Mouse (Mus musculus) liver, embryonic 13.5 days (tissue): ENCODE measurements at regions not wholly inside any gene's neighbourhood (a gene's known extent, or its start where the extent isn't known, plus 50 kb on each side); places are given as distances from the start of the nearest gene placed in this dataset.

Source experiments
- ATAC-seq: fragments of 200-750 bp; cut with Nextera tagmentation; 2 replicates; pipeline ENCODE4 v1.8.0; 2017; ENCODE audit warnings: low read depth, mild to moderate bottlenecking, moderate number of reproducible peaks, moderate library complexity
- DNase-seq: peaks from one replicate; pipeline ENCODE4 v3.0.0; 2022
- H3K27ac ChIP-seq: fragments of 300-500 bp; sonication (generic); 2 replicates; pipeline ENCODE4 v1.5.1; 2015; ENCODE audit warnings: moderate library complexity, mild to moderate bottlenecking, inconsistent platforms
- H3K27me3 ChIP-seq: fragments of 300-500 bp; sonication (generic); 2 replicates; pipeline ENCODE4 v1.6.1; 2015; ENCODE audit warnings: mild to moderate bottlenecking, inconsistent platforms
- H3K36me3 ChIP-seq: fragments of 300-500 bp; sonication (generic); 2 replicates; pipeline ENCODE4 v1.6.1; 2015; ENCODE audit warnings: mild to moderate bottlenecking, inconsistent platforms
- H3K4me1 ChIP-seq: fragments of 300-500 bp; sonication (generic); replicated peaks from 2 replicates; pipeline ENCODE4 v1.6.1; 2015; ENCODE audit warnings: inconsistent platforms
- H3K4me2 ChIP-seq: fragments of 300-500 bp; sonication (generic); 2 replicates; pipeline ENCODE4 v1.6.1; 2015; ENCODE audit warnings: inconsistent platforms, mild to moderate bottlenecking, moderate library complexity
- H3K4me3 ChIP-seq: fragments of 300-500 bp; sonication (generic); replicated peaks from 2 replicates; pipeline ENCODE4 v1.5.1; 2015; ENCODE audit warnings: mild to moderate bottlenecking, inconsistent platforms
- H3K9ac ChIP-seq: fragments of 300-500 bp; sonication (generic); 2 replicates; pipeline ENCODE4 v1.6.1; 2015; ENCODE audit warnings: mild to moderate bottlenecking, inconsistent platforms
- H3K9me3 ChIP-seq: fragments of 300-500 bp; sonication (generic); replicated peaks from 2 replicates; pipeline ENCODE4 v1.6.1; 2016; ENCODE audit warnings: inconsistent platforms
- WGBS: fragments of 180-500 bp; shearing (Covaris S2); methylation state at CpG from one replicate; pipeline ENCODE4 v1.1.7; 2015; ENCODE audit not compliant: insufficient replicate concordance; 5-methylcytosine and 5-hydroxymethylcytosine counted together

DNA sequence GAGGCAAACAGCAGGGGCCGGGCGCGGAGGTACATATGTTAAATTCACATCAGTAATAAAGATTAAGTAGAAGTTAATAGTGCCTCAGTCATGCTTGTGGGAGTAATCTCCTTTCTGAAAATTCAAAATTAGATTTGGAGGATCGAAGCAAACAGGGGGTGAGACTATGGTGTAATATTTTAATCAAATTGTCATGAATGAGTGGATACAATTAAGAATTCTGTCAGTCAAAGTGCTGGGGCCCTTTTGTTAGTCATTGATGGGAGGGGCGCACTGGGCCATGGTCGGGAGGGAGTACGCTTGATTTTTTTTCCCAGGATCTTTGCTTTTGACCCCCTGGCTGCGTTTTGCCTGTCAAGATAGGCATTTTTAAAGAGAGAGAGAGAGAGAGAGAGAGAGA is 163.2 kb downstream of the Vrk1 start:
- WGBS: 36% methylated on average over 8 of the region's 8 CpGs

GRCm38 (mm10) chr12:106174070-106174980 is 164.3 kb downstream of the Vrk1 start:
- WGBS: 2% methylated on average over 39 of the region's 39 CpGs
- H3K9me3 ChIP-seq: no peaks in the 10 kb centered on the region
- H3K9ac ChIP-seq: no peak overlapping the region
- no peaks in the 10 kb centered on the region for H3K36me3 ChIP-seq
- peak overlapping the region; percentile 48 for H3K4me2 ChIP-seq
- H3K27ac ChIP-seq: no peak overlapping the region
- H3K27me3 ChIP-seq: peaks cover 47% of the 10 kb centered on the region
- DNase-seq (no peak), ATAC-seq (no peak)
- no peaks in the 10 kb centered on the region for H3K4me1 ChIP-seq
- peak overlapping the region; percentile 32 for H3K4me3 ChIP-seq

More for the DNA sequence above, 163.2 kb downstream of the Vrk1 start:
- Histone ChIP-seq H3K4me3 (no peak overlapping the region), H3K27ac (no peak overlapping the region), H3K9me3 (no peaks in the 10 kb centered on the region), H3K4me2 (no peak overlapping the region), H3K4me1 (no peaks in the 10 kb centered on the region), H3K36me3 (no peaks in the 10 kb centered on the region), H3K9ac (no peak overlapping the region), H3K27me3 (peaks cover 47% of the 10 kb centered on the region)
- ATAC-seq (no peak), DNase-seq (no peak)

DNA sequence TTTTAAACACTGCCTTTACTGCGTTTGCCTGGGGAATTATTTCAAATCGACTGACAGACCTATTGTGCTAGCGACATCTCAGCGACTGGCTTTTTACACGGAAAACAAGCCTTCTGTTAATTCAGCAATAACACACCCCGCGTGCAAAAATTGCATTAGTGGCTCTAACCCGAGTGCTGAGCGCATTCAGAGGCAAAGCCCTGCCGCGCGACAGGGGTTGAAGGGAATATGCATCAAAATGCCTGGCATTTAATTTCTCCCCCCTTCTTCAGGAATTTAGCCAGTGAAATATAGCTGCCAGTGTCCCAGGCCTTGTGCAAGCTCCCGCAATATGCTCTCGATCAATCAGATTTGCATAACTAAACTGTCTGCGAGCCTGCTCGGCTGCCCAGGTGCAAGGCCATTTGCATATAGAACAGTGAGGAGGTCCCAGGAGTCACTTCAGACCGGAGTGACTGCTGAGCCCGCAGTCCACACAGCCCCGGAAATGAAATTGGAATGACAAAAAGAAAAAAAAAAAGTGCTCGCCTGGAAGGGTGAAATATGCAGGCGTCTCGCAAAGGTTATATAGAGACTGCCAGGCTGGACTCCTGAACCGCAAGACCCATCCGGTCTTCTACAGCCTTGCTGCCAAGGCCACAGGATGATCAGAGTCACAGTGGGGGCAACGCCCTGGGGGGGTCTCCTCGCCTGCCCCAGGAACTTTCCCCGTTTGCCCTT is 165.1 kb downstream of the Vrk1 start:
- Histone ChIP-seq H3K27ac (no peak overlapping the region), H3K4me2 (peak overlapping the region; percentile 48), H3K27me3 (peaks cover 47% of the 10 kb centered on the region), H3K4me1 (no peaks in the 10 kb centered on the region), H3K4me3 (peak overlapping the region; percentile 32; the same call in 1 of the 2 replicates), H3K9ac (no peak overlapping the region), H3K9me3 (no peaks in the 10 kb centered on the region), H3K36me3 (no peaks in the 10 kb centered on the region)
- DNase-seq: no peak
- no peak for ATAC-seq
- 3% methylated on average over 27 of the region's 27 CpGs for WGBS

- H3K9me3 ChIP-seq: no peaks in the 10 kb centered on the region
- H3K27me3 ChIP-seq: peaks cover 44% of the 10 kb centered on the region
- H3K36me3 ChIP-seq: no peaks in the 10 kb centered on the region
- ATAC-seq: no peak
- H3K9ac ChIP-seq: no peak overlapping the region
- no peaks in the 10 kb centered on the region for H3K4me1 ChIP-seq
- no peak for DNase-seq
- H3K27ac ChIP-seq: no peak overlapping the region
- H3K4me3 ChIP-seq: no peak overlapping the region
- WGBS: 35% methylated on average over 4 of the region's 4 CpGs
- H3K4me2 ChIP-seq: no peak overlapping the region
Observed at GRCm38 (mm10) chr12:106177302-106177701, 167.3 kb downstream of the Vrk1 start.

- ATAC-seq: no peak
- H3K4me1 ChIP-seq: no peaks in the 10 kb centered on the region
- DNase-seq: no peak
- no peak overlapping the region for H3K4me3 ChIP-seq
- no peaks in the 10 kb centered on the region for H3K9me3 ChIP-seq
- no peak overlapping the region for H3K27ac ChIP-seq
- no peak overlapping the region for H3K4me2 ChIP-seq
- 51% methylated on average over 3 of the region's 3 CpGs for WGBS
- peaks cover 39% of the 10 kb centered on the region for H3K27me3 ChIP-seq
- no peak overlapping the region for H3K9ac ChIP-seq
- no peaks in the 10 kb centered on the region for H3K36me3 ChIP-seq
Observed at GRCm38 (mm10) chr12:106177861-106178260, 167.8 kb downstream of the Vrk1 start.

DNA sequence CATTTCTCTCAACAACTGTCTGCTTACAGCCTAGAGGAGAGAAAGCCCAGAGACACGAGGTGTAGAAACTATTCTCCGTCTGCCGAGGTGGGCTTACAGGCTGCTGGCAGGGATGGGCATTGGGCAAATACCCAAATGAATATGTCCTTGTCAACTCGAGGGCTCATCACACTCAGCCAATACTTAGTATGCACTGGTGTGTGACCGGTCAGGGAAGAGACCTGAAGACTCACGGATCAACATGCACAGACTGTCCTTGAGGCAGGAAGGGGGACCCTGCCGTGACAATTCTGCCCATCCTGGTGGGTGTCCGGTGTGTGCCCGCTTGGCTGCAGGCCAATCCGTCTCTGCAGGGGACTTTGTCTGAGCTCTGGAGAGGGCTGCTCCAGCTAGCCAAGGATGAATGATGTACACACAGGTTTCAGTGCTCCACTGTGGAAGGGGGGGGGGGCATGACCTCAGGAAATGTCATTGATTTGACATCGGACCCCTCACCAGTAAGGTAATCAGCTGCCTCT is 168.7 kb downstream of the Vrk1 start:
- Histone ChIP-seq H3K4me2 (no peak overlapping the region), H3K9ac (no peak overlapping the region), H3K27ac (no peak overlapping the region), H3K9me3 (no peaks in the 10 kb centered on the region), H3K4me1 (no peaks in the 10 kb centered on the region), H3K4me3 (no peak overlapping the region), H3K36me3 (no peaks in the 10 kb centered on the region), H3K27me3 (peaks cover 30% of the 10 kb centered on the region)
- ATAC-seq (no peak), DNase-seq (no peak)
- WGBS: 73% methylated on average over 11 of the region's 11 CpGs

DNA sequence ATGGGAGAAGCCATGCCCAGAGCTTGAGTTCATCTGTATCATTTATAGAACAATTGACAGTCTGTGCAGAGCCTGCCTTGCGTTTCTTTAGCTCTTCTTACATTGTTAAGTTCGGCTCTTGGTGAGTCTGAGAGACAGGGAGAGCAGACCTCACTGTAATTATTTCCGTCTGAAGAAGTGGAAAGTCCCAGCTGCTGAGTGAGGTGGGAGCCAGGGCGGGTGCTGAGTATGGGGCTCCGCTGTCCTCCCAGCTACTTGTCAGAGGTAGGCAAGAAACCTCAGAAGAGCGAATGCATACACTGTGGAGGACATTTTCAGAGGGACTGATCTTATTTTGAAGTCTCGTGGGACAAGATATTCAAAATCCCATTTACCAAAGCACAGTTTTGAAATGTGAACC is 172.9 kb downstream of the Vrk1 start:
- Histone ChIP-seq H3K27ac (no peak overlapping the region), H3K4me3 (no peak overlapping the region), H3K4me2 (no peak overlapping the region), H3K36me3 (no peaks in the 10 kb centered on the region), H3K9ac (no peak overlapping the region), H3K4me1 (no peaks in the 10 kb centered on the region), H3K27me3 (no peaks in the 10 kb centered on the region), H3K9me3 (no peaks in the 10 kb centered on the region)
- ATAC-seq: no peak
- 66% methylated on average over 7 of the region's 7 CpGs for WGBS
- DNase-seq: no peak

GRCm38 (mm10) chr12:106183973-106184372 is 173.9 kb downstream of the Vrk1 start:
- Histone ChIP-seq H3K4me3 (no peak overlapping the region), H3K4me1 (no peaks in the 10 kb centered on the region), H3K27me3 (no peaks in the 10 kb centered on the region), H3K9me3 (no peaks in the 10 kb centered on the region), H3K36me3 (no peaks in the 10 kb centered on the region), H3K27ac (no peak overlapping the region), H3K9ac (no peak overlapping the region), H3K4me2 (no peak overlapping the region)
- DNase-seq: no peak
- WGBS: 65% methylated on average over 5 of the region's 5 CpGs
- no peak for ATAC-seq

DNA sequence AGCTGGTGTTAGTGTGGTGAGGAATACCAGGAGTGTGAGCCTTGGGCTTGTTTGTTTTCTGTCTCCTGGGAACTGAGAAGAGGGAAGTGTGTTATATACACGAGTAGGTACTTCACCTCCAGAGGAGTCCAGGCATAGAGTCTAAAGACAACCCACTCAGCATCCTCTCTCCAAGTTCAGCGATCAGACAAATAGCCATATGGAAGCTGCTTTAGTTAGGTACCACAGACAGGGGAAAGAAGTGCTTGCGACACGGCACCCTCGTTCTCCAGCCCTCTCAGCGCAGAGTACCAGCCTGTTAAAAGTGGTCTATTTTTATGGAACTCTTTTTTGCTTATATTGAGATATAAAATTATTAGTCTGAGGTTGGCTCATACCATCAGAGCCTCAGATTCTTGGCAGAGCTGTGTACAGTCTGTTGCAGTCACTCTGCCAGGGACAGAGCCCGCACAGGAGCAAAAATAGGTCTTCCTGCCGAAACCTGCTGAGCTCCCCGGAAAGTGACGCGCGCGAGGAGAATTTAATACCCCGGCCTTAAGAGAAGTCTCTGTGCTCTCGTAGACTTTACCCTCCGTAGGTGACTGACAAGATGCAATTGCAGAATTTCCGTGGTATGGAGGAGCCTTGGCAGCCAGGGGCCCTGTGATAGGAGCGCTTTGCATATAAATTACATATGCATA is 175.5 kb downstream of the Vrk1 start:
- 66% methylated on average over 18 of the region's 18 CpGs for WGBS
- DNase-seq (no peak), ATAC-seq (no peak)
- Histone ChIP-seq H3K9ac (no peak overlapping the region), H3K36me3 (no peaks in the 10 kb centered on the region), H3K27ac (no peak overlapping the region), H3K27me3 (no peaks in the 10 kb centered on the region), H3K4me3 (no peak overlapping the region), H3K9me3 (no peaks in the 10 kb centered on the region), H3K4me1 (no peaks in the 10 kb centered on the region), H3K4me2 (no peak overlapping the region)

GRCm38 (mm10) chr12:106186501-106186900 is 176.5 kb downstream of the Vrk1 start:
- ATAC-seq (no peak), DNase-seq (no peak)
- H3K9me3 ChIP-seq: no peaks in the 10 kb centered on the region
- 70% methylated on average over 10 of the region's 10 CpGs for WGBS
- H3K9ac ChIP-seq: no peak overlapping the region
- no peak overlapping the region for H3K27ac ChIP-seq
- no peak overlapping the region for H3K4me2 ChIP-seq
- H3K27me3 ChIP-seq: no peaks in the 10 kb centered on the region
- H3K4me3 ChIP-seq: no peak overlapping the region
- H3K36me3 ChIP-seq: no peaks in the 10 kb centered on the region
- no peaks in the 10 kb centered on the region for H3K4me1 ChIP-seq

DNA sequence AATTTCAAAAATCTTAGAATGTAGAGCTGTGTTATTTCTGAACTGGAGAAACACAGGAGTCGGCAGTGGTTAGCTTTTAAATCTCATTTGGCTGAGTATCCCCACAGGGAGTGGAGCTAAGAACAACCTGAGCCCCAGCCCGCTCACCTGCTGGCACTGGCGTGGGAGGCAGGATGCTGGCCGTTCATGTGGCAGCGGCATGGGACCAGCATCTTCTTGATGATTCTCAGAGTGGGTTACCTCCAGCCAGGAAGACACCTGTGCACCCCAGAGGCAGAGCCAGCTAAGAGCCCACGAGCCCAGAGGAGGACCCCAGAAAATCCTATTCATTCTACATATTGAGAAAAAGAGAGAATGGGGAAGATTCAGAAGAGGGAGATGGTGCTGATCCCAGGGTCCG is 181.7 kb downstream of the Vrk1 start:
- 63% methylated on average over 7 of the region's 7 CpGs for WGBS
- Histone ChIP-seq H3K4me2 (no peak overlapping the region), H3K36me3 (no peaks in the 10 kb centered on the region), H3K4me3 (no peak overlapping the region), H3K9me3 (no peaks in the 10 kb centered on the region), H3K27ac (no peak overlapping the region), H3K9ac (no peak overlapping the region), H3K27me3 (no peaks in the 10 kb centered on the region), H3K4me1 (no peaks in the 10 kb centered on the region)
- no peak for DNase-seq
- ATAC-seq: no peak
